Mouse (Mus musculus): ENCODE measurements around the gene Nck2. TPM values are rescaled to one million over a fixed set of nuclear protein-coding genes. Genes with fewer than 3 reads are reported as not detected.

Gene Nck2
- polyA plus RNA-seq, 1 experiment, result 47.7 TPM

DNA sequence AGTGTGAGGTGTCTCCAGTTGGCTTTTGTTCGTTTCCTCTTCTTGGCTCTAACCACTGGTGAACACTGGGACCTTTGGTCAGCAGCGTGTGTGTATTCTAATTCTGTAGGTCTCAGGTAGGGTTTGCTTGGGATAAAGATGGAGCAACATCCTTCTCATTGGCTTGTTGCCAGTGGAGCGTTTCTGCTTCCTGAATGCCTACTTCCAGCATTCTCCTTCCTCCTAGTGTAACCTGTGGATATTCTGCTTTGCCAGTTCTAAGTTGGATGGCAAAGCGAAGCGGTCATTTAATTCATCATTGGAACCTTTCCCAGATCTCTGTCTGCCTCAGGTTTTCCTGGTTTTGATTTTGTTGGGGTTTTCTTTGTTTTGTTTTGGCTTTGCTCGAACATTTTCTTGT lies 59.3 kb downstream of the Nck2 start:
- DNase-seq (ENCODE audit: low read depth), result no peak
- TF ChIP-seq POLR2A (IDR thresholded peaks at IDR 0.05; ENCODE audit: borderline replicate concordance, extremely low read depth, insufficient read depth, insufficient read length, poor library complexity, severe bottlenecking) (no peak), CTCF (IDR thresholded peaks at IDR 0.05; ENCODE audit: borderline replicate concordance, extremely low read depth, insufficient read depth, insufficient read length) (no peak)

DNA sequence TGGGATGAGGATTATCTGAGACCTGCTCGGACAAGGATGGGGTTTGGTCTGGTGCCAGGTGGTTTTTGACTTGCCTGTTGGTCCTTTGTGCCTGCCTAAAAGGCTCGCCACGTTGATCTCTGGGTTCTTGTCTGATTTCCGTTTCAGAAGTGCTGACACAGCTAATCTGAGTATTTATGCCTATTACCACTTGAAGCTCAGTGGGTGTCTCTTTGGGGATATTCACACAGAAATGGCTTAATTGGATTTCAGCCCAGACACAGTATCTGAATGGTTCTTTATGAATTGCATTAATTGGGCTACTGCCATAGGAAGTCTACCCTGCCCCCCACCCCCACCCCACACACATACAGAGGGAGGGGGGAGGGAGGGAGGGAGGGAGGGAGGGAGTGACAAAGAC lies 59.9 kb downstream of the Nck2 start:
- peak; percentile 95 for DNase-seq (ENCODE audit: low read depth)
- no peak for TF ChIP-seq POLR2A (IDR thresholded peaks at IDR 0.05; ENCODE audit: borderline replicate concordance, extremely low read depth, insufficient read depth, insufficient read length, poor library complexity, severe bottlenecking)
- TF ChIP-seq CTCF (IDR thresholded peaks at IDR 0.05; ENCODE audit: borderline replicate concordance, extremely low read depth, insufficient read depth, insufficient read length), result no peak

DNA sequence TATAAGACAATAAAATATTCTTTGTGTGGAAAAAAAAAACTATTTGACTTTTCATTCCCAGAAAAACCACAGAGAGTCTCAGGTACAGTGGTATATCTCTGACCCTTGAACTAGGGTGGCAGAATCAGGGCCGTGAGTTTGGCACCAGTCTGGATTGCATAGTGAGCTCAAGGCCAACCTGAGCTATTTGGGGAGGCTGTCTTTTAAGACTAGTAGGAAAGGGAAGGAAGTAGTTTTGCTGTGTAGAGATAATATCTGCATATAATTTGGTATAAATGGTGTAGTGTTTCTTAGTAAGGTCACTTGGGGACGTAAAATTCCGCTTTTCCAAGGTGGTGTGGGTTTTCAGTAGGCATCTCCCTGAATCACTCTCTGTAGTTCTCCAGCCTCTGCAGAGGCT lies 62.3 kb downstream of the Nck2 start:
- DNase-seq (ENCODE audit: low read depth), result no peak
- no peak for TF ChIP-seq POLR2A (IDR thresholded peaks at IDR 0.05; ENCODE audit: borderline replicate concordance, extremely low read depth, insufficient read depth, insufficient read length, poor library complexity, severe bottlenecking)
- TF ChIP-seq CTCF (IDR thresholded peaks at IDR 0.05; ENCODE audit: borderline replicate concordance, extremely low read depth, insufficient read depth, insufficient read length), result no peak

DNA sequence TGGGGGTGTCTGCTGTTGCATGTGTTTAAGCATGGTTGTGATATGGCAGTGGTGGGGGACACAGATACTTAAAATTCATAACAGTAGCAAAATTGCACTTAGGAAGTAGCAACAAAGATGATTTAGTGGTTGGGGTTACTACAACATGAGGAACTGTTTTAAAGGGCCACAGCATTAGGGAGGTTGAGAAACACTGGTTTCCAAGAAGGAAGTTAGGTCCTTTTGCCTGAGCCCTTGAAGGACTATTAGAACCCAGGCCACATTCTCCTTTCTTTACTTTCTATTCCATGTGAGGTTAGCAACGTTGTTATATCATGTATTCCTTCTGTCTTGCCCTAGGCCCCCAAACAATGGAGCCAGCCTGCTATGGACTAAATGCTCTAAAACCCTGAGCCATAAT lies 63.4 kb downstream of the Nck2 start:
- no peak for TF ChIP-seq CTCF (IDR thresholded peaks at IDR 0.05; ENCODE audit: borderline replicate concordance, extremely low read depth, insufficient read depth, insufficient read length)
- TF ChIP-seq POLR2A (IDR thresholded peaks at IDR 0.05; ENCODE audit: borderline replicate concordance, extremely low read depth, insufficient read depth, insufficient read length, poor library complexity, severe bottlenecking), result no peak
- DNase-seq (ENCODE audit: low read depth), result no peak

DNA sequence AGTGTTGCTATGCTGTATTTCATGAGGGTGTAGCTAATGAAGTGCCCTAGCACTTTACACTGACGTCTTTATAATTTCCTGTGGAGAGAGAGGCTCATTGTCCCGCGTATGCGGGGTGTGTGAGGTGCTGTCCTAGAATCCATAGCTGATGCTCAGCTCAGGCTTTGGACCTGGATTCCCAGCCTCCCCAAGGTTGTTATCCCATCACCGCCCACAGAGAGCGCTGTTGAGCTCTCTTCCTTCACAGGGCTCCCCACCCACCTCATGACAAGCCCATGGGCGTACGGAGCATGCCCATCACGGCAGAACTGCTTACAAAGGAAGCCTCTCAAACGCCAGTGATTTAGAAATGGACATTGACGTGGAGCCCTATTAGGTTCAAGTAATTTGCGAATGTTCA lies 66.9 kb downstream of the Nck2 start:
- TF ChIP-seq CTCF (IDR thresholded peaks at IDR 0.05; ENCODE audit: borderline replicate concordance, extremely low read depth, insufficient read depth, insufficient read length) (peak; percentile 28; the same call in 1 of the 2 replicates), POLR2A (IDR thresholded peaks at IDR 0.05; ENCODE audit: borderline replicate concordance, extremely low read depth, insufficient read depth, insufficient read length, poor library complexity, severe bottlenecking) (no peak)
- no peak for DNase-seq (ENCODE audit: low read depth)

DNA sequence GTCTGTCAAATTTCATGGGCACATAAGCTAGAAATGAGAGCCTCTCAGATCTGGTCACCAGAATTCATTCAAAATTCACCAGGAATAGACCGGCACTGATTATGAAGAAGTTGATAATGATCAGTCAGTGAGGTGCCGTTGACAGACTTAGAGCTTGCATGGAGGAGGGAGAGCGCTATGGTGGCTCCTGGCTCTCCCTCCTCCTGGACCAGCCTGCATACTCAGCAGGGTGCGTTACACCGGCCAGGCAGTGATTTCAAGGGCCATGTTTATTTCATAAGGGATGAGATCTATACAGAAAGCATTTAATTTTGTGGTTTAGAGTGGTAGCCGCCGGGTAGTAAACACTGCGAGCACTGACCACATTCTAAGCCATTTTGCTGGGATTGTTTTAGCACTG lies 67.3 kb downstream of the Nck2 start:
- DNase-seq (ENCODE audit: low read depth), result no peak
- TF ChIP-seq POLR2A (IDR thresholded peaks at IDR 0.05; ENCODE audit: borderline replicate concordance, extremely low read depth, insufficient read depth, insufficient read length, poor library complexity, severe bottlenecking) (no peak), CTCF (IDR thresholded peaks at IDR 0.05; ENCODE audit: borderline replicate concordance, extremely low read depth, insufficient read depth, insufficient read length) (no peak)

DNA sequence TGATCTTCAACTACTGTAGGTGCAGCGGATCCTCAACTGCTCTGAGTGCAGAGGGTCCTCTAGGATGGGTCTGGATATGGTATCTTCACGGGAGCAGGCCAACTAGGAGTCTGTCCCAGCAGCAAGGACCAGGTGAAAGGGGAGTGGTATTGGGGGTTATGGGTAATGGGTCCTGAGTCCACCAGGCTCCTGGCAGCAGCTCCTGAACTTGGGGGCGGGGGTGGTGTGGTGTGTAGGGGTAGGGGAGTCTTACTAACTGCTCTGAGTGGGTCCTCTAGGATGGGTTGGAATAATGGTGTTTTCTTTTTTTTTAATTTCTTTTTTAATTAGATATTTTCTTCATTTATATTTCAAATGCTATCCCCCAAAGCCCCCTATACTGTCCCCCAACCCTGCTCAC lies 73.0 kb downstream of the Nck2 start:
- TF ChIP-seq CTCF (IDR thresholded peaks at IDR 0.05; ENCODE audit: borderline replicate concordance, extremely low read depth, insufficient read depth, insufficient read length) (no peak), POLR2A (IDR thresholded peaks at IDR 0.05; ENCODE audit: borderline replicate concordance, extremely low read depth, insufficient read depth, insufficient read length, poor library complexity, severe bottlenecking) (no peak)
- no peak for DNase-seq (ENCODE audit: low read depth)

DNA sequence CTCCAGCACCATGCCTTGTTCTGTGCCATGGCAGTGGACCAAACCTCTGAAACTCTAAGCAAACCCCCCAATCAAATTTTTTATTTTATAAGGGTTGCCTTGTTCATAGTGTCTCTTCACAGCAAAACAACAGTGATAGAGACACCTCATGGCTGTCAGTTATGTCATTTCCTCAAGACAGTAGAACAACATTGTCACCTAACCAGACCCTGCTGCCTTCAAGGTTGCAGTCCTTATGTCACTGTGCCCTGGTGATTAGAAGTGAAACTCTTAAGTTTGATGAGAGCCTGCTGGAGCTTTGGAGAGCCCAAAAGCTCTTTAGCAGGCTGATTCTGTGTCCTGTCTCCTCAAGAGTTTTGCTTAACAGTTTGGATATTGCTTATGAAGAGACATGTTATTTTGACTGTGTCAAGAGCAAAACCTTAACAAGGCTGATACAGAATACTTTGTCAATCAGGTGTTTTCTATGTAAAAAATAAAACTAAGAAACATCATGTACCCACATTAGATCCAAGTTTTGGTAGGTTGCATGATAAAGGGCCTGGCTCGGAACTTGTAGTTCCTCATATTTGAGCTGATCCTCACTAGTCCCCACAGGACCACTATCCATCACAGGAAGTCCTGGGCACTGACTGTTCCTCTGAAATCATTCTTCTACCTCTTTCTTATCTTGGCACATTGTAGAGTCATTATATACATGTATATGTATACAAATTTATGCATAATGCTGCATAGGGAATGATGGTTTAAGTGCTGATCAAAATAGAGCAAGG lies 76.0 kb downstream of the Nck2 start:
- no peak for DNase-seq (ENCODE audit: low read depth)
- TF ChIP-seq POLR2A (IDR thresholded peaks at IDR 0.05; ENCODE audit: borderline replicate concordance, extremely low read depth, insufficient read depth, insufficient read length, poor library complexity, severe bottlenecking), result no peak
- TF ChIP-seq CTCF (IDR thresholded peaks at IDR 0.05; ENCODE audit: borderline replicate concordance, extremely low read depth, insufficient read depth, insufficient read length), result no peak

DNA sequence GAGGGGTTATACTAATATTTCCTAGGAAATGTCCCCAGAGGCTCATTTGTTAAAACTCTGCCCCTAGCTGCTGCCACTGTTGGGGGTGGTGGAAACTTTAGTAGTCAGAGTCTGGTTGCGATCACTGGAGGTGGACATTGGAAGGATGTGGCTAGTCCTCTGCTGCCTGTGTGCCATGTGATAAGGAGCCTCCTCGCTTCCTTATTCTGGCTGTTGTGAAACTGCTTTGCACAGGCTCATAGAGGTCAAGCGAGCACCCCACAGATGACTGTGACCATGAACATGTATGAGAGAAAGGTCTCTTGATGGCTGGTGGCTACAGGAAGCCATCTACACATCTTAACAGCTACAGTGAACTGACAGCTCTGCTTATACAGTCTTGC lies 76.6 kb downstream of the Nck2 start:
- no peak for DNase-seq (ENCODE audit: low read depth)
- TF ChIP-seq CTCF (IDR thresholded peaks at IDR 0.05; ENCODE audit: borderline replicate concordance, extremely low read depth, insufficient read depth, insufficient read length) (no peak), POLR2A (IDR thresholded peaks at IDR 0.05; ENCODE audit: borderline replicate concordance, extremely low read depth, insufficient read depth, insufficient read length, poor library complexity, severe bottlenecking) (no peak)

DNA sequence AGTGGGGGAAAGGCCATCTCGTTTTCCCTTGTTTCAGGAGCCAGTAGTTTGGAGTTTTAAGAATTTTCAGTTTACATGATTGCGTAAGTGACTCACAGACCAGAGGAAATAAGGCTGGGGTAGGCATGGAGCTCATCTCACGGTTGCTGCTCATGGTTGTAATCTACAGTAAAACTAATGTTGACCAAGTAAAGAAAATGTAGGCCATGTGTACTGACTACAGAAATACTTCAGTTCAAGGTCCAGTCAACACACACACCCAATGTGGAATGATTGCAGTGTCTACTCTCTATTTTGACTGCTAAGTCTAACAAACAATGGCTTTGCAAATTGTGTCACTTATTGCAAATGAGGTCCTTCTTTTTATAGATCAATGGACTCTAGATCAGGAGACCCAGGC lies 77.1 kb downstream of the Nck2 start:
- DNase-seq (ENCODE audit: low read depth), result no peak
- no peak for TF ChIP-seq CTCF (IDR thresholded peaks at IDR 0.05; ENCODE audit: borderline replicate concordance, extremely low read depth, insufficient read depth, insufficient read length)
- no peak for TF ChIP-seq POLR2A (IDR thresholded peaks at IDR 0.05; ENCODE audit: borderline replicate concordance, extremely low read depth, insufficient read depth, insufficient read length, poor library complexity, severe bottlenecking)

DNA sequence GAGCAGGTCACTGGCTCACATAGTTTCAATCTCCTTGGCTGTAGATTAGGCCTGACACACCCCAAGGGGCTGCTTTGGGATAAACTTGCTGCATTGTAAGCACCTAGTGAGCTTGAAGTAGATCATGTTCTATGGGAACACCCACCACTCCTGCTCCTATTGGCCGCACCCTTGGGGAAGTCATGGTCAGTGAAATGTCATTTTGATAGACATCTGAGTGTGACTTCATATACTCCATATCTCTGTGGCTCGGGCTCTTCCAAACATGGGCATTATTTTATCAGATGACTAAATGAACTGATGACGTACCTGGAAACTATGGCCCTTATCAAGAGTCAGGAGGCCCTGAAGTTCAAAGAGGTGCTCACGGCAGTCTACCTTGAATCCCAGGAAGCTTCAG lies 77.6 kb downstream of the Nck2 start:
- no peak for DNase-seq (ENCODE audit: low read depth)
- TF ChIP-seq POLR2A (IDR thresholded peaks at IDR 0.05; ENCODE audit: borderline replicate concordance, extremely low read depth, insufficient read depth, insufficient read length, poor library complexity, severe bottlenecking), result no peak
- no peak for TF ChIP-seq CTCF (IDR thresholded peaks at IDR 0.05; ENCODE audit: borderline replicate concordance, extremely low read depth, insufficient read depth, insufficient read length)

DNA sequence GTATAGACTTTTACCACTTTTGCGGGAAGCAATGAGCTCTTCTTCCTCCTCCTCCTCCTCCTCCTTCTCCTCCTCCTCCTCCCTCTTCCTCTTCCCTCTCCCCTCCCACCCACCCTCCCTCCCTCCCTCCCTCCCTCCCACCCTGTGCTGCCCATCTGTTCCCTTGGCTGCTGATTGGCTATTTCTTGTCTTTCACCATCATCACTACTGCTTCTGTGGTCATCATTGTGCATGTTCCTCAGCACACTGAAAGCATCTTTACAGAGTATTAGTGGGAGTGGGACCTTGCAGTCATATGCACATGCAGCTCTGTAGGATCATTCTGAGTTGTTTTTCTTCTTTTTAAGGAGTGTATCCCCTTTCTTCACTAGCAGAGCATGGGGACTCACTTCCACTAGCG lies 78.6 kb downstream of the Nck2 start:
- DNase-seq (ENCODE audit: low read depth), result no peak
- TF ChIP-seq POLR2A (IDR thresholded peaks at IDR 0.05; ENCODE audit: borderline replicate concordance, extremely low read depth, insufficient read depth, insufficient read length, poor library complexity, severe bottlenecking) (no peak), CTCF (IDR thresholded peaks at IDR 0.05; ENCODE audit: borderline replicate concordance, extremely low read depth, insufficient read depth, insufficient read length) (no peak)
